Mouse (Mus musculus): ENCODE measurements around the gene Ciita. TPM values are rescaled to one million over a fixed set of nuclear protein-coding genes. Genes with fewer than 3 reads are reported as not detected.

Gene Ciita
- polyA plus RNA-seq, 1 experiment from 2014 or later: 2.7 TPM

GRCm38 (mm10) chr16:10498096-10498602, 18.3 kb downstream of the Ciita start:
- no peaks in the 10 kb centered on the region for H3K9me3 ChIP-seq (replicated peaks; ENCODE audit: control insufficient read depth, low read length)
- 40% methylated on average over 5 of the region's 5 CpGs for WGBS
- no peaks in the 10 kb centered on the region for H3K36me3 ChIP-seq (ENCODE audit: control insufficient read depth, insufficient read depth)
- no peak overlapping the region for H3K27ac ChIP-seq (ENCODE audit: low read length)
- H3K9ac ChIP-seq (ENCODE audit: low read length): no peak overlapping the region
- H3K4me2 ChIP-seq (ENCODE audit: low read depth, low read length): no peak overlapping the region
- H3K4me3 ChIP-seq (ENCODE audit: low read length): no peak overlapping the region
- ATAC-seq (replicated peaks; ENCODE audit: extremely low read depth, insufficient read depth, low FRiP score): no peak
- 0 out of 2 replicates have a peak, but pooled peaks cover 4% of the 10 kb centered on the region for H3K27me3 ChIP-seq (ENCODE audit: control insufficient read depth, insufficient read depth, low read length)
- peaks cover 3% of the 10 kb centered on the region; the same call in 1 of the 2 replicates for H3K4me1 ChIP-seq (ENCODE audit: control insufficient read depth, insufficient read depth, low read length)

- Histone ChIP-seq H3K9ac (ENCODE audit: low read length) (no peak overlapping the region), H3K4me3 (ENCODE audit: low read length) (no peak overlapping the region), H3K4me2 (ENCODE audit: low read depth, low read length) (no peak overlapping the region), H3K36me3 (ENCODE audit: control insufficient read depth, insufficient read depth) (no peaks in the 10 kb centered on the region), H3K4me1 (ENCODE audit: control insufficient read depth, insufficient read depth, low read length) (peaks cover 3% of the 10 kb centered on the region; the same call in 1 of the 2 replicates), H3K27ac (ENCODE audit: low read length) (no peak overlapping the region), H3K27me3 (ENCODE audit: control insufficient read depth, insufficient read depth, low read length) (0 out of 2 replicates have a peak, but pooled peaks cover 4% of the 10 kb centered on the region), H3K9me3 (replicated peaks; ENCODE audit: control insufficient read depth, low read length) (no peaks in the 10 kb centered on the region)
- 55% methylated on average over 1 of the region's 1 CpGs for WGBS
- no peak for ATAC-seq (replicated peaks; ENCODE audit: extremely low read depth, insufficient read depth, low FRiP score)
Observed at GRCm38 (mm10) chr16:10499122-10499521, 19.3 kb downstream of the Ciita start.

- Histone ChIP-seq H3K9ac (ENCODE audit: low read length) (no peak overlapping the region), H3K9me3 (replicated peaks; ENCODE audit: control insufficient read depth, low read length) (no peaks in the 10 kb centered on the region), H3K4me1 (ENCODE audit: control insufficient read depth, insufficient read depth, low read length) (peaks cover 3% of the 10 kb centered on the region; the same call in 1 of the 2 replicates), H3K27me3 (ENCODE audit: control insufficient read depth, insufficient read depth, low read length) (0 out of 2 replicates have a peak, but pooled peaks cover 4% of the 10 kb centered on the region), H3K27ac (ENCODE audit: low read length) (no peak overlapping the region), H3K4me2 (ENCODE audit: low read depth, low read length) (no peak overlapping the region), H3K4me3 (ENCODE audit: low read length) (no peak overlapping the region), H3K36me3 (ENCODE audit: control insufficient read depth, insufficient read depth) (no peaks in the 10 kb centered on the region)
- ATAC-seq (replicated peaks; ENCODE audit: extremely low read depth, insufficient read depth, low FRiP score): no peak; the same call in 1 of the 2 replicates
- 14% methylated on average over 8 of the region's 8 CpGs for WGBS
Observed at GRCm38 (mm10) chr16:10501865-10502264, 22.0 kb downstream of the Ciita start.

DNA sequence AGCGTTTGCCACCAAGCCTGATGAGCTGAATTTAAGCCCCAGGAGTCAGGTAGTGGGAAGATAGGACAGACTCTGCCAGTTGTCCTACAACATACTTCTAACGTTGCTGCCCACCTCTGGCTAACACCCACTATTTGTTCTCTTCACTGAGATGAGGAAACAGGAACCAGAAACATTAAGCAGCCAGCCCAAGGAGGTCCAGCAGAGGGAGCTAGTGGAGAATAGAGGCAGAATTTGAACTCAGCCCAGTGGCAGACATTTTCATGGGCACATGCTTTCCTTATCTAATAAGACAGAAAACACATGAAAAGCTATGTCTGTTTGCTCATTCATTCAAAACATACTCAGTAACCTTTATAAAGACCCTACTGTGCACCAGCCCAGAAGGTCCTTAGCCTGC, 23.2 kb downstream of the Ciita start:
- no peak overlapping the region for H3K4me2 ChIP-seq (ENCODE audit: low read depth, low read length)
- WGBS: 56% methylated on average over 2 of the region's 2 CpGs
- no peak for ATAC-seq (replicated peaks; ENCODE audit: extremely low read depth, insufficient read depth, low FRiP score)
- H3K27me3 ChIP-seq (ENCODE audit: control insufficient read depth, insufficient read depth, low read length): 0 out of 2 replicates have a peak, but pooled peaks cover 6% of the 10 kb centered on the region
- H3K9me3 ChIP-seq (replicated peaks; ENCODE audit: control insufficient read depth, low read length): no peaks in the 10 kb centered on the region
- H3K27ac ChIP-seq (ENCODE audit: low read length): no peak overlapping the region
- H3K36me3 ChIP-seq (ENCODE audit: control insufficient read depth, insufficient read depth): no peaks in the 10 kb centered on the region
- no peak overlapping the region for H3K4me3 ChIP-seq (ENCODE audit: low read length)
- no peak overlapping the region for H3K9ac ChIP-seq (ENCODE audit: low read length)
- H3K4me1 ChIP-seq (ENCODE audit: control insufficient read depth, insufficient read depth, low read length): peaks cover 2% of the 10 kb centered on the region; the same call in 1 of the 2 replicates

GRCm38 (mm10) chr16:10507445-10507844, 27.6 kb downstream of the Ciita start:
- no peak for ATAC-seq (replicated peaks; ENCODE audit: extremely low read depth, insufficient read depth, low FRiP score)
- 70% methylated on average over 4 of the region's 4 CpGs for WGBS

DNA sequence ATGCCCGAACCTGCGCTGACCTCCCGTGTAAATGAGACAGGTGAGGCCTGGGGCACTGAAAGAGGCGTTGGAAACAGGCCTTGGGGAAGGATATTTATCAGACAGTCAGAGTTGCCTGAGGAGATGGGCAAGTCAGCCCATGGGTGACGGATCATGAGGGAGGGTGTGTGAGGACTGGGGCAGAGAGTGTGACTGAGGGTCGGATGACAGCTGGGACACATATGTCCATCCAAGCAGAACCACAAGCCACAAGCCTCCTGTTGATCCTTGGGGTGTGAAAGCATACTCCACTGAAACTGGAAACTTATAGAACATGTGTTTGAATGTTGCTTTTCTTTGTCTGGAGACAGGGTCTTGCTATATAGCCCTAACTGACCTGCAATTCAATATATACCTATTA, 28.8 kb downstream of the Ciita start:
- no peak for ATAC-seq (replicated peaks; ENCODE audit: extremely low read depth, insufficient read depth, low FRiP score)
- Histone ChIP-seq H3K27me3 (ENCODE audit: control insufficient read depth, insufficient read depth, low read length) (0 out of 2 replicates have a peak, but pooled peaks cover 7% of the 10 kb centered on the region), H3K9ac (ENCODE audit: low read length) (no peak overlapping the region), H3K27ac (ENCODE audit: low read length) (no peak overlapping the region), H3K9me3 (replicated peaks; ENCODE audit: control insufficient read depth, low read length) (no peaks in the 10 kb centered on the region), H3K4me2 (ENCODE audit: low read depth, low read length) (no peak overlapping the region), H3K4me3 (ENCODE audit: low read length) (no peak overlapping the region), H3K36me3 (ENCODE audit: control insufficient read depth, insufficient read depth) (no peaks in the 10 kb centered on the region), H3K4me1 (ENCODE audit: control insufficient read depth, insufficient read depth, low read length) (no peaks in the 10 kb centered on the region)
- WGBS: 60% methylated on average over 6 of the region's 6 CpGs

More at GRCm38 (mm10) chr16:10507445-10507844, 27.6 kb downstream of the Ciita start:
- H3K4me3 ChIP-seq (ENCODE audit: low read length): no peak overlapping the region
- H3K9ac ChIP-seq (ENCODE audit: low read length): no peak overlapping the region
- H3K36me3 ChIP-seq (ENCODE audit: control insufficient read depth, insufficient read depth): no peaks in the 10 kb centered on the region
- no peak overlapping the region for H3K27ac ChIP-seq (ENCODE audit: low read length)
- H3K9me3 ChIP-seq (replicated peaks; ENCODE audit: control insufficient read depth, low read length): no peaks in the 10 kb centered on the region
- 0 out of 2 replicates have a peak, but pooled peaks cover 10% of the 10 kb centered on the region for H3K27me3 ChIP-seq (ENCODE audit: control insufficient read depth, insufficient read depth, low read length)
- no peaks in the 10 kb centered on the region for H3K4me1 ChIP-seq (ENCODE audit: control insufficient read depth, insufficient read depth, low read length)
- no peak overlapping the region for H3K4me2 ChIP-seq (ENCODE audit: low read depth, low read length)

DNA sequence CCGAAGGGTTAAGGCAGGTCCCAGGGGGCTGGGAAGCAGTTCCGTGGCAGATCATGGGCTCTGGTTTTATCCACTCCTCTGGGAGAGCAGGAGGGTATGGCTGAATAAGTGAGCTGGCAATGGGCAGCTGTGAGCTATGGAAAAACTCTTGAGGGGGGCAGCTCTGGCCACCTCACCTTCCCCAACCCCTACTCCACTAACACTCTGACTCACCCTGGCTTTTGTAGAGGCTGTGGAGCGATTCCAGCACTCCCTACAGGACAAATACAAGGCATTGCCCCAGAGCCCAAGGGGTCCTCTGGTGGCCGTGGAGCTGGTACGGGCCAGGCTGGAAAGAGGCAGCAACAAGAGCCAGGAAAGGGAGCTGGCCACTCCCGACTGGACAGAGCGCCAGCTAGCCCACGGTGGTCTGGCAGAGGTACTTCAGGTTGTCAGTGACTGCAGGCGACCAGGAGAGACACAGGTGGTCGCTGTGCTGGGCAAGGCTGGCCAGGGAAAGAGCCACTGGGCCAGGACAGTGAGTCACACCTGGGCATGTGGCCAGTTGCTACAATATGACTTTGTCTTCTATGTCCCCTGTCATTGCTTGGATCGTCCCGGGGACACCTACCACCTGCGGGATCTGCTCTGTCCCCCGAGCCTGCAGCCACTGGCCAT, 30.7 kb downstream of the Ciita start:
- 45% methylated on average over 14 of the region's 14 CpGs for whole genome bisulfite sequencing
- H3K27me3 ChIP-seq (ENCODE audit: control insufficient read depth, insufficient read depth, low read length): 0 out of 2 replicates have a peak, but pooled peaks cover 7% of the 10 kb centered on the region
- no peak overlapping the region for H3K9ac ChIP-seq (ENCODE audit: low read length)
- H3K27ac ChIP-seq (ENCODE audit: low read length): no peak overlapping the region
- H3K4me3 ChIP-seq (ENCODE audit: low read length): no peak overlapping the region
- no peak overlapping the region for H3K4me2 ChIP-seq (ENCODE audit: low read depth, low read length)
- no peaks in the 10 kb centered on the region for H3K4me1 ChIP-seq (ENCODE audit: control insufficient read depth, insufficient read depth, low read length)
- H3K9me3 ChIP-seq (replicated peaks; ENCODE audit: control insufficient read depth, low read length): no peaks in the 10 kb centered on the region
- no peak for ATAC-seq (replicated peaks; ENCODE audit: extremely low read depth, insufficient read depth, low FRiP score)
- no peaks in the 10 kb centered on the region for H3K36me3 ChIP-seq (ENCODE audit: control insufficient read depth, insufficient read depth)

GRCm38 (mm10) chr16:10511134-10511520, 31.3 kb downstream of the Ciita start:
- Histone ChIP-seq H3K27me3 (ENCODE audit: control insufficient read depth, insufficient read depth, low read length) (0 out of 2 replicates have a peak, but pooled peaks cover 7% of the 10 kb centered on the region), H3K9ac (ENCODE audit: low read length) (no peak overlapping the region), H3K27ac (ENCODE audit: low read length) (no peak overlapping the region), H3K4me3 (ENCODE audit: low read length) (no peak overlapping the region), H3K9me3 (replicated peaks; ENCODE audit: control insufficient read depth, low read length) (no peaks in the 10 kb centered on the region), H3K4me1 (ENCODE audit: control insufficient read depth, insufficient read depth, low read length) (no peaks in the 10 kb centered on the region), H3K4me2 (ENCODE audit: low read depth, low read length) (no peak overlapping the region), H3K36me3 (ENCODE audit: control insufficient read depth, insufficient read depth) (no peaks in the 10 kb centered on the region)
- no peak for ATAC-seq (replicated peaks; ENCODE audit: extremely low read depth, insufficient read depth, low FRiP score)
- 79% methylated on average over 12 of the region's 12 CpGs for WGBS

GRCm38 (mm10) chr16:10515953-10516572, 36.2 kb downstream of the Ciita start:
- no peak overlapping the region for H3K4me2 ChIP-seq (ENCODE audit: low read depth, low read length)
- no peak overlapping the region for H3K4me3 ChIP-seq (ENCODE audit: low read length)
- H3K9me3 ChIP-seq (replicated peaks; ENCODE audit: control insufficient read depth, low read length): no peaks in the 10 kb centered on the region
- H3K27me3 ChIP-seq (ENCODE audit: control insufficient read depth, insufficient read depth, low read length): no peaks in the 10 kb centered on the region
- H3K27ac ChIP-seq (ENCODE audit: low read length): no peak overlapping the region
- H3K4me1 ChIP-seq (ENCODE audit: control insufficient read depth, insufficient read depth, low read length): no peaks in the 10 kb centered on the region
- no peak overlapping the region for H3K9ac ChIP-seq (ENCODE audit: low read length)
- no peaks in the 10 kb centered on the region for H3K36me3 ChIP-seq (ENCODE audit: control insufficient read depth, insufficient read depth)
- 80% methylated on average over 12 of the region's 12 CpGs for whole genome bisulfite sequencing
- ATAC-seq (replicated peaks; ENCODE audit: extremely low read depth, insufficient read depth, low FRiP score): no peak

Measured in heart, embryonic 16.5 days (tissue).